Mouse (Mus musculus) urinary bladder, postnatal 10 days (tissue): ENCODE measurements around the gene Smyd4.
A peak's percentile ranks its signal among the peaks of the same experiment; 100 is the strongest.

Experiments
- DNase-seq: peaks from one replicate; pipeline ENCODE4 v3.0.0; 2022; ENCODE audit warnings: low spot score

The Smyd4 gene

GRCm38 (mm10) chr11:75452812-75453557 lies 104.8 kb downstream of the Smyd4 start:
- DNase-seq, result no peak

DNA sequence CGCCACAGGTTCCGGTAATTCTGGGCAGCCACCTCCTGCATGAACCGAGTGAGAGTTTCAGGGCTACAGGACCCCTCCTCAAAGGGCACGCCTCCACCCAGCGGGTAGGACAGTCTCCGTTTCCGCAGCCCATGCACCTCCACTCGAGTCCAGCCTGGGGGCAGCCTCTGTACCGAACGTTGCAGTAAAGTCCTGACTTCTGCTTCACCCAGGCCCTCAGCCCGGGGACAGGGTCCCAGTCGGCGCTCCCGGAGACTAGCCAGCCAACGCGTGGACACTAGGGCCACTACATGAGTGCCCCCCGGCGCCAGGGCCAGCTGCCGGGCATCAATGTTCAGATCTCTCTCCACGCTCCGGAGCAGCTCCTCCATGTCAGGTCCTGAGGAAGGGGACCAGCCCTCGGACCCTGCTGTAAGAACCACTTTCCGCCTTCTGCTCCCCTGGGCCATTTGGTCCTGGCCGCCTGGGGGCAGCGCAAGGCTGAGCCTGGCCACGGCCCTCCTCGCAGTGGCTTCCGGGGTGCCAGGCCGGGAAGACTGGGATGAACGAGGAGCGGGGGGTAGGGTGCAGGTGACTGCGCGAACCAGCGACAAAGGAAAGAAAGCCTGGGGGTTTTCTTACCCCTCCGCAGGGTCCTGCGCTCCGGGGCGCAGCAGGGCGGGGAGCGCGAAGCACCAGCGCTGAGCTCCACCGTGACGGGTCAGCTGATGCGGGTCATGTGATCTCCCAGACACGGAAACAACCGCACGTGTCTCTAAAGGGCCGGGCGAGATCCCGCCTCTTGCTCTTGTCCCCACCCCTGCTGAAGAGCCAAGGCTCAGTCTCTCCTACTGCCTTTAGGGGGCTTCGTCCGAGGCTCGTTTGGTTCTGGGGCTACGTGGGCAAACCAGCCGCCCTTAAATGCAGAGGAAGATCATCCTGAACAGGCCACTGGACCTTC lies 106.0 kb downstream of the Smyd4 start, which contains the start of gene Wdr81:
Gene Wdr81 (minus strand): TSS at position 727 of the 940 bp plus-strand sequence.
- DNase-seq, result peak; percentile 56
